Mouse (Mus musculus): ENCODE data around the gene Ddit4. TPM values are rescaled to one million over a fixed set of nuclear protein-coding genes. Genes with fewer than 3 reads are reported as not detected.
A peak's percentile ranks its signal among the peaks of the same experiment; 100 is the strongest.

Gene Ddit4
- polyA plus RNA-seq, 1 experiment from 2014 or later, result 28.1 TPM

DNA sequence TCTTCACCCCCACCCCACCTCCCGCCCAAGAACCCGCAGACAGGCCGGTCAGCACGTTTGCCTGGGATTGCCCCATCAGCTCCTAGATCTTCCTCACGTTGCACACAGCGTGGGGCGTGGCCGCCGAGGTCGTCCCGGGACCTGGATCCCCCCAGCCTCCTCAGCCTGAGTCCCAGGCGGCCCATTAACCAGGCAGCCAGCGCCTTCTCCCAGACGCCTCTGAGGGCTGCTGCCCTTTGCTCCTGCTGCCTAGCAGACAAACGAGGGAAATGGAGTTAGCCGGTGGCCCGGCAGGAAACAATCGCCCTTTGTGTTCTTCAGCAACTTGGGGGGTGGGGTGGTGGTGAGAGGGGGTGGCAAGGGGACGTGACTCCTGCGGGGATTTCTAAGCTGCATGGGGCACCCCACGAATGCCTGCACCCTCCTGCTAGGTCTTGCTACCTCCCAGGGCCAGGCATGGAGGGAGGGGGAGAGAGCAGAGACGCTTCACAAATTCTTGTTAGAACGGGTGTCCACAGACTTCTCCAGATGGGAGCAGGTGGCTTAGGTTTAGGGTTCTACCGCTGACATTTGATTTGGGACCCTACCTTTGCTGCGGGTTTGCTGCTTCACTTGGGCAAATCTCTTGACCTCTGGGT, 40.0 kb downstream of the Ddit4 start:
- H3K27me3 ChIP-seq (replicated peaks; ENCODE audit: insufficient read depth, low read length), result no peaks in the 10 kb centered on the region
- no peak overlapping the region for H3K4me3 ChIP-seq (ENCODE audit: low read depth, low read length)
- H3K4me1 ChIP-seq (ENCODE audit: insufficient read depth, low read depth, low read length), result peaks cover 32% of the 10 kb centered on the region; the same call in 1 of the 2 replicates
- TF ChIP-seq EP300 (IDR thresholded peaks at IDR 0.05) (no peak), CTCF (IDR thresholded peaks at IDR 0.05) (no peak)
- ATAC-seq (peak; percentile 5; the same call in 1 of the 2 replicates), DNase-seq (ENCODE audit: low spot score) (peak; percentile 53)
- no peaks in the 10 kb centered on the region for H3K36me3 ChIP-seq (ENCODE audit: insufficient read depth, low read length)
- WGBS, result 7% methylated on average over 23 of the region's 25 CpGs
- H3K9me3 ChIP-seq (ENCODE audit: low read length), result no peaks in the 10 kb centered on the region
- H3K9ac ChIP-seq (replicated peaks; ENCODE audit: low read depth), result no peak overlapping the region
- 0 out of 2 replicates have a peak overlapping the region, but pooled peaks have one; percentile 17 for H3K4me2 ChIP-seq (replicated peaks; ENCODE audit: low read depth, low read length)
- H3K27ac ChIP-seq (ENCODE audit: low read length), result no peak overlapping the region; the same call in 1 of the 2 replicates

DNA sequence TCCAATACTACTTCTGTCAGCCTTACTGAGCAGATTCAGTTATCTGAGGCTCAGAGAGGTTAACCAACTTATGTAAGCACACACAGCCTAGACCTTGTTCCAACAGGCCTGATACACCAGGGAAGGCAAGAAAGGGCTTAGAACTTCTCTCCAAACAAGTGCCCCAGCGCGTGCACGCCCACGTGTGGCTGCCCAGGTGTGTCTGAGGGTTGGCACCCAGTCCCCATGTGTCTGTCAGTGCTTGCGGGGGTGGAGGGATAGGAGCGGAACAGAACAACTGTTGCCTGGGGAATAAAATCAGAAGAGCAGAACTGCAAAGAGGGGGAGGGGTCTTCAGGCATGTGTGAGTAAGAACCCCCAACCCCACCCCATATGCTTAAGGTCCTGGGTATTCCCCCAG, 40.5 kb downstream of the Ddit4 start:
- no peak overlapping the region for H3K4me3 ChIP-seq (ENCODE audit: low read depth, low read length)
- H3K9me3 ChIP-seq (ENCODE audit: low read length), result no peaks in the 10 kb centered on the region
- 35% methylated on average over 6 of the region's 6 CpGs for WGBS
- H3K4me1 ChIP-seq (ENCODE audit: insufficient read depth, low read depth, low read length), result peaks cover 30% of the 10 kb centered on the region; the same call in 1 of the 2 replicates
- H3K36me3 ChIP-seq (ENCODE audit: insufficient read depth, low read length), result no peaks in the 10 kb centered on the region
- H3K27me3 ChIP-seq (replicated peaks; ENCODE audit: insufficient read depth, low read length), result no peaks in the 10 kb centered on the region
- H3K9ac ChIP-seq (replicated peaks; ENCODE audit: low read depth), result no peak overlapping the region
- no peak for TF ChIP-seq EP300 (IDR thresholded peaks at IDR 0.05)
- TF ChIP-seq CTCF (IDR thresholded peaks at IDR 0.05), result no peak
- 0 out of 2 replicates have a peak overlapping the region, but pooled peaks have one; percentile 17 for H3K4me2 ChIP-seq (replicated peaks; ENCODE audit: low read depth, low read length)
- H3K27ac ChIP-seq (ENCODE audit: low read length), result 0 out of 2 replicates have a peak overlapping the region, but pooled peaks have one; percentile 9
- no peak for DNase-seq (ENCODE audit: low spot score)
- no peak for ATAC-seq

DNA sequence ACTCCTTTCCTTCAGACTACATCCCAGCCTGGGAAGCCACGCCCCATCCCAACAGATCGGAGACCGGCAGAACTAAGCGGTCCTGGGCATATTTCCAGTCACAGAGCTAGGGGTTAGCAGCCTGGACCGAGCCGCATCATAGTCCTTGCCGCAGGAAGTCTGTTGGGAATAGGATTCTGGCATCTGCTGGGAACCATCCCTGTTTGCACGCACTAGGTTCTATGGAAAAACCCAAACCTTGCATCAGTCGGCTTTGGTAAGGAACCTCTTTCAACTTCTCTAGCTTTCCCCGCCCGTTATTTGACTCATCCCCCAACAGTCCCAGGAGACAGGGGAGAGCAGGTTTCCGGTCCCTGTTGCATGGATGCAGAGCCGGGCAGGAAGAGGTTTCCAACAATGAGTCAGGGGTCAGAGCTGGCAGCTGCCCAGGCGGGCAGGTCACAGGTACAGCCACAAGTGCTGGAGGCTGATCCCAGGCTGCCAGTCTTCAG, 42.2 kb downstream of the Ddit4 start:
- Histone ChIP-seq H3K27me3 (replicated peaks; ENCODE audit: insufficient read depth, low read length) (no peaks in the 10 kb centered on the region), H3K4me2 (replicated peaks; ENCODE audit: low read depth, low read length) (0 out of 2 replicates have a peak overlapping the region, but pooled peaks have one; percentile 25), H3K4me3 (ENCODE audit: low read depth, low read length) (no peak overlapping the region), H3K36me3 (ENCODE audit: insufficient read depth, low read length) (no peaks in the 10 kb centered on the region), H3K27ac (ENCODE audit: low read length) (peak overlapping the region; percentile 75), H3K9ac (replicated peaks; ENCODE audit: low read depth) (no peak overlapping the region), H3K9me3 (ENCODE audit: low read length) (no peaks in the 10 kb centered on the region), H3K4me1 (ENCODE audit: insufficient read depth, low read depth, low read length) (peaks cover 24% of the 10 kb centered on the region; the same call in 1 of the 2 replicates)
- peak; percentile 51 for ATAC-seq
- WGBS, result 4% methylated on average over 14 of the region's 14 CpGs
- peak; percentile 41; the same call in 1 of the 2 replicates for TF ChIP-seq EP300 (IDR thresholded peaks at IDR 0.05)
- TF ChIP-seq CTCF (IDR thresholded peaks at IDR 0.05), result no peak
- peak; percentile 87 for DNase-seq (ENCODE audit: low spot score)

DNA sequence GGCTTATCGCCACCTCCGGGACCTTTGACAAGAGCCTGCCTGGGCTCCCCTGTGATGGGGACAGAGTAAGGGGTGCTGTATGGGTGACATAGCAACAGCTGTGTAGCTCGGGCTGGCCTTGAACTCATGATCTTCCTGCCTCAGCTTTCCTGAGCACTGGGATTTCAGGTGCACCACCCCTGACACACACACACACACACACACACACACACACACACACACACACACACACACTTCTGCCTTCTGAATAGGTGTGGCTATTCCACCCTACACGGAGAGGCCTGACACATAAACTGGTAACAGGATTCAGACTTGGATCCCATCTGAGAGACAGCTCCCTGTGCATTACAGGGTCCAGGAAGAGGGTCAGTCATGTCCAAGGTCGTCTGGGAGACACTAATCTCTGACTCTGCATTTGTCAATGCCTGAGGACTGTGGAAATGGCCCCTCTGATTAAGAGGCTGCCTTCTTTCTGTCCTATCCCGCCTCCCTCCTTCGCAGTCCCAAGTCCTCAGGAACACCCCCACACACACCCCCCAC, 42.8 kb downstream of the Ddit4 start:
- no peaks in the 10 kb centered on the region for H3K27me3 ChIP-seq (replicated peaks; ENCODE audit: insufficient read depth, low read length)
- peak overlapping the region; percentile 75 for H3K27ac ChIP-seq (ENCODE audit: low read length)
- H3K9ac ChIP-seq (replicated peaks; ENCODE audit: low read depth), result no peak overlapping the region
- WGBS, result 40% methylated on average over 7 of the region's 7 CpGs
- no peak overlapping the region for H3K4me3 ChIP-seq (ENCODE audit: low read depth, low read length)
- ATAC-seq (0 out of 2 replicates have a peak, but pooled peaks have one; percentile 0), DNase-seq (ENCODE audit: low spot score) (no peak)
- TF ChIP-seq EP300 (IDR thresholded peaks at IDR 0.05) (no peak), CTCF (IDR thresholded peaks at IDR 0.05) (no peak)
- 0 out of 2 replicates have a peak overlapping the region, but pooled peaks have one; percentile 25 for H3K4me2 ChIP-seq (replicated peaks; ENCODE audit: low read depth, low read length)
- H3K36me3 ChIP-seq (ENCODE audit: insufficient read depth, low read length), result no peaks in the 10 kb centered on the region
- peaks cover 24% of the 10 kb centered on the region; the same call in 1 of the 2 replicates for H3K4me1 ChIP-seq (ENCODE audit: insufficient read depth, low read depth, low read length)
- H3K9me3 ChIP-seq (ENCODE audit: low read length), result no peaks in the 10 kb centered on the region

DNA sequence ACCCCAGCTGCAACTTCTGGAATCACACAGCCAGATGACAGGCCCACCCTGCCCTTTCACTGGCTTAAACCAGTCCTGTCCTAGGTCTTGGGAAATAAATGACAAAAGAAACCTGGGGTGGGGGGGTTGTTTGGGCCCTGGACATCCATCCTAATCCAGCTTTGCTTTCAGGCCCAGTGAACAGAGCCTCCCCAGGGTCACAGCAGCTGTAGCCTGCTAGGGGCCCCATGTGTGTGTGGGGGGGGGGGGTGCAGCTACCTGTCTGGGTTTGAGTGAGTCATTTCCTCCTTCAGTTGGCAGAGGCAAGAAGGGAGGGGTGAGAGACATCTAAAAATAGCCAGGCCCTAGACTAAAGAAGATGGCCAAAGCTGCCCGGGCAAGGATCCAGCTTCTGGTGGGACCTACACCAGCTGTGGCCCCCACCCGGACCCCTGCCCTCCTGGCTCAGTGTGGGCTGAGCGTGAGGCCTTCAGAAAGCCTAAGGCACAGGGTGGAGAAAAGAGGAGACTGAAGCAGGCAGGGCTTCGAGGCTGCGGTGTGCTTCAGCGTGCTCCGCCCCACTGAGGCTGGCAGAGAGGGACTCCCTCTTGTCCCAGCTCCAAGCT, 43.8 kb downstream of the Ddit4 start:
- peak overlapping the region; percentile 29; the same call in 1 of the 2 replicates for H3K4me2 ChIP-seq (replicated peaks; ENCODE audit: low read depth, low read length)
- peaks cover 24% of the 10 kb centered on the region; the same call in 1 of the 2 replicates for H3K4me1 ChIP-seq (ENCODE audit: insufficient read depth, low read depth, low read length)

More for the DNA sequence above, 43.8 kb downstream of the Ddit4 start:
- Histone ChIP-seq H3K9ac (replicated peaks; ENCODE audit: low read depth) (no peak overlapping the region; the same call in 1 of the 2 replicates), H3K9me3 (ENCODE audit: low read length) (no peaks in the 10 kb centered on the region), H3K4me3 (ENCODE audit: low read depth, low read length) (no peak overlapping the region), H3K27ac (ENCODE audit: low read length) (peak overlapping the region; percentile 75), H3K36me3 (ENCODE audit: insufficient read depth, low read length) (no peaks in the 10 kb centered on the region), H3K27me3 (replicated peaks; ENCODE audit: insufficient read depth, low read length) (no peaks in the 10 kb centered on the region)
- WGBS, result 10% methylated on average over 7 of the region's 7 CpGs
- DNase-seq (ENCODE audit: low spot score), result peak; percentile 93
- no peak for TF ChIP-seq CTCF (IDR thresholded peaks at IDR 0.05)
- TF ChIP-seq EP300 (IDR thresholded peaks at IDR 0.05), result peak; percentile 78
- ATAC-seq, result peak; percentile 72

Data from lung, postnatal 0 days (tissue).